Mouse (Mus musculus) T-helper 1 cell (primary cell): Measurements from ENCODE around the gene Hcn2.
"Not testable (repeated sequence)": the region's sequence is repeated elsewhere in the genome, so short reads cannot be mapped to it uniquely, and the experiment has no call there.

Experiments
- in situ Hi-C: fragments of 300-600 bp; cut with MboI, MseI; formaldehyde crosslinking; loops from one replicate; pipeline ENCODE4 v1.15.1; 2025; ENCODE audit warnings: high pct_unique_total_duplicates

The Hcn2 gene

GRCm38 (mm10) chr10:79743650-79744365 is 27.4 kb downstream of the Hcn2 start:
- in situ Hi-C loops, result no loop called here

DNA sequence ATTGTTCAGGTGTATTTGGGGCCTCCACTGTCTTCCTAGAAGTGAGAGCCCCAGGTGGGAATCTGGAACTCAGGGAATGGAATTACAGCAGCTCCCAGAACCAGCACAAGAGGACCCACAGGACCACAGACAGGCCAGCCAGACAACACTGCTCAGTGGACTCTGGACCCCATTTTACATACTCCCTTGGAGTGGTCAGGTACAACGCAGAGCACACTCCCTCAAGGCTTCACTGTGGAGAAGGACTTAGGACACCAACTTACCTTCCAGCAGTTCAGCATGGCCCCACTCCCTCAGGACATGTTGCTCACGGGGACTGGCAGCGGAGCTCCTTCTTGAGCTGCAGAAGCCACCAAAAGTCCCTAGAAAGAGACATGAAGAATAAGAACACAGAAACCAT is 29.0 kb downstream of the Hcn2 start:
- in situ Hi-C loops, result no loop called here

GRCm38 (mm10) chr10:79745898-79746773 is 29.7 kb downstream of the Hcn2 start, which contains the start of gene Polrmt:
Polrmt (minus strand) TSS chr10:79746581.
- in situ Hi-C loops, result no loop called here

GRCm38 (mm10) chr10:79746774-79747151 is 30.3 kb downstream of the Hcn2 start:
- in situ Hi-C loops, result no loop called here

DNA sequence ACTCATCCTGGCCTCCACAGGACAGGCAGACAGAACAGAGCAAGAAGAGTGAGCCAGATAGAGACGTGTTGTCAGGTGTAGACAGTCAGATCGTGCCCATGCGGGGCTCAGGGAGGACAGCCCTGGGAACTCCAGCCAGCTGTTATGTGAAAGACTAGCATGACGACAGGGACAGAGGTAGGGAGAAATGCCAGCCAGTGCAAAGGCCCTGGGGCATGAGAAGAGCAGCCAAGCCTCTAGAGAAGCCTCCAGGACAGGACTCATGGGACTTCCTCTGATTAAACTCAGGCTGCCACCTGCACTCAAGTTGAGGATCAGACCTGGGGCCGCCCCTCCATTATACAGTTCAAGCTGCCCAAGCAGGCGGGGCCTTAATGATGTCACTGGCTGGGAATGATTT is 32.1 kb downstream of the Hcn2 start:
- in situ Hi-C loops, result no loop called here

- in situ Hi-C loops, result no loop called here
Observed at GRCm38 (mm10) chr10:79754856-79755516, 38.6 kb downstream of the Hcn2 start, which contains the start of gene Fgf22. Fgf22 (plus strand) TSS chr10:79755076.

DNA sequence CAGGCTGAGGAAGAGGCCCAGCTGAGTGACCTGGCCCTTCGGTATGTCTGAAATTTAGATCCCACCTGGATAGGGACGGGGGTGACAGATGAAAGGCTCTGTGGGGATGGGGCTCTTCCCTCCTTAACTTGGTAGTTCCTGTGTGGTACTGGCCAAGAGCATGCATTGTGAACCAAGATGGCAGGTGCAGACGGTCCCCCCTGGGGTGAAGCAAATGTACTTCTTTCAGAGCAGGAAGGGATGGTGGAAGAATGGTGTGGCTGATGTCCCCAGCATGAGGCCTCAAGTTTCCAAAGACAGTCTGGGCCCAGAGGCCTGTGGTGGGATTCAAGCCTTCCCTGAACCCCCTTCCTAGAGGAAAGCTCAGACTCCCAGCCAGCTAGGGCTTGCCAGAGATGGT is 39.4 kb downstream of the Hcn2 start:
- in situ Hi-C loops, result no loop called here

DNA sequence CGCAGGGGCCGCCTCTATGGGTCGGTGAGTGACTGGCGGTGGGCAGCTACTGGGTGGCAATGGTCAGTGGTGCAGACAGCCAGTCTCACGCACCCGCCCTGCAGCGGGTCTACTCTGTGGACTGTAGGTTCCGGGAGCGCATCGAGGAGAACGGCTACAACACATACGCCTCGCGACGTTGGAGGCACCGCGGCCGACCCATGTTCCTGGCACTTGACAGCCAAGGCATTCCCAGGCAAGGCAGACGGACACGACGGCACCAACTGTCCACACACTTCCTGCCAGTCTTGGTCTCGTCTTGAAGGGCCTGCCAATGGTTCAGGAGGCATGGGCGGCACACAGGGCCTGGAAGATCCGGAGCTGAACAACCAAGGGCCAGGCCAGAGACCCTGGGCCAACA is 40.2 kb downstream of the Hcn2 start:
- in situ Hi-C loops, result no loop called here

DNA sequence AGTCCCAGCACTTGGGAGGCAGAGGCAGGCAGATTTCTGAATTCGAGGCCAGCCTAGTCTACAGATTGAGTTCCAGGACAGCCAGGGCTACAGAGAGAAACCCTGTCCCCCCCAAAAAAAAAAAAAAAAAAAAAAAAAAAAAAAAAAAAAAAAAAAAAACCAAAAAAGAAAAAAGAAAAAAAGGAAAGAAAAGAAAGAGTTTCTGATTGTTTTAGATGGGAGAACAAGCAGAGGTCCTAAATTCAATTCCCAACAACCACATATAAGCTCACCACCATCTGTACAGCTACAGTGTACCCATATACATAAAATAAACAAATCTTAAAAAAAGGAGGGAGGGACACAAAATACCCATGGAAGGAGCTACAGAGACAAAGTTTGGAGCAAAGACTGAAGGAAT is 43.2 kb downstream of the Hcn2 start:
- in situ Hi-C loops, result not testable (repeated sequence)

DNA sequence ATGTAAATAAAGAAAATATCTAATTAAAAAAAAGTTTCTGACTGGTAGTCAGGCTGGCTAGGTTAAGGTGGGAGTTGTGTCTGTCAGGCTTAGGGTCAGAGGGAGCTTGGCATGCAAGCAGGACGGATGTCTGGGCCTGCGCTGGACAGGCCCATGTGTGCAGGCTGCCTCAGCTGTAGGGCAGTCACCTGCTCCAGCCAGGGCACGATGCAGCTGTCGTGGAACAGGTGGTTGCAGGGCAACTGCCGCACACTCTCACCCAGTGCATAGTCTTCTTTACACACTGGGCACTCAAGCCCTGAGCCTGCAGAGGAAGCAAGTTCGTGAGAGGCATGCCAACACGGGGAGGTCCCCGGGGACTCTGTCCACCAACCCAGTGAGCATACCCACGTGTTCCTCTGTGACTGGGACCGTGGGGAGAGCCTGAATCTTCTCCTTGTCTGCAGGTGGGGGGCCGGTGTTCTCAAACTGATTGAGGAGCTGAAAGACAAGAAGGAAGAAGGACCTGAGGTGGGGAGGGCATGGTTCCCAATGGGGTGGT is 44.2 kb downstream of the Hcn2 start:
- in situ Hi-C loops, result no loop called here

DNA sequence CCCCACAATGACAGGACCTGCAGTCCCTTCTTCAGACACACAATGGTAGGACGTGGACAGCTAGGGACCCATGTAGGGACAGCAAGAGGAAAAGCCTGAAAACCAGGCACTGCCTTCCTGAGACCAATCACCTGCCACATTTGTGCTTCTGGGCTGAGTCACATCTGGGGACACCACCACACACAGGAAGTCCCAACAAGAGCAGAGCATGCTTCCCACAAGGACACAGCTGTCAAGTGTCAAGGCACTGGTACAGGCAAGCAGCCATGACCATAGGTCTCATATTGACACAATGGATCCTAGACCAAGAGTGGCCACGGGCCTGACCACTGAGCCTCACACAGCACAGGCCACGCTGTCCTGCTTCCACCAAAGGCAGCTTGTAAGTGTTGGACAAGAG is 46.4 kb downstream of the Hcn2 start:
- in situ Hi-C loops, result no loop called here

DNA sequence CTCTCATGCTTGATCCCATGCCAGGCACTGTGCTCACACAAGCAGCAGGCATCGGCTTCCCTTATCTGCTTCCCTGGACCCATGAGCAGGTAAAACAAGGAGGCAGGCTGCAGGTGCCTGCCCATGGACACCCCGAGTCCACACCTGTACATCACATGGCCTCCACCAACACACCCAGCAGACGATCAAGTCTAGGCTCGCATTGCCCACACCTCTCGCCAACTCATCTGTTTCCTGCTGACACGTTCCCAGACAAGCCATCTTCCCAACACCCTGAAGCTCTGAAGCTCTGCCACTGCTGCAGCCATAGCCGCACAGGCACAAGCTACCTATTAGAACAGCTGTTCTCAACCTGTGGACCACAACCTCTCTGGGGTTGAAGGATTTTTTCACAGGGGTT is 47.8 kb downstream of the Hcn2 start:
- in situ Hi-C loops, result no loop called here

DNA sequence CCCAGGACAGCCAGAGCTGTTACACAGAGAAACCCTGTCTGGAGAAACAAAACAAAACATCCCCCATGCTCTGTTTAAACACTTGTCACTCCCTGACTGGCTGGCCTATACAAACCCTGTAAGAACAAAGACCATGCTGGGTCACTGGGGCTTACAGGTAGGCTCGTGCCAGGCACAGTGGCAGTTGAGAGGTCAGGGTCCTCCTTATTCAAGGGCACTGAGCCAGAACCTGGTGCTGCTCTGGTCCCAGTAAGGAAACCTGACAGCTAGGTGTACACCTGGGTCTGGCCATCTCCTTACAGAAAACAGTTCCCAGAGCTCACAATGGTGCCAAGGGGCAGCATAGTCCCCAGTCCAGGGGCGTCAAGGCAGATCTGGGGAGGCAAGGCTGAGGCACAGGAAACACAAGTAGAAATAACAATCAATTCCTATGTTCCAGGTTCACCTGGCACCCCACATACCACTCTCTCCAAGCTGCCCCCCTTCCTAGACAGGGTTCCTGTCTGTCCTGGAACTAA is 48.9 kb downstream of the Hcn2 start:
- in situ Hi-C loops, result no loop called here

GRCm38 (mm10) chr10:79766001-79766507 is 49.6 kb downstream of the Hcn2 start:
- in situ Hi-C loops, result no loop called here

- in situ Hi-C loops, result no loop called here
Observed at GRCm38 (mm10) chr10:79766508-79767325, 50.3 kb downstream of the Hcn2 start, which contains the start of gene Rnf126. Rnf126 (minus strand) TSS chr10:79766952.

DNA sequence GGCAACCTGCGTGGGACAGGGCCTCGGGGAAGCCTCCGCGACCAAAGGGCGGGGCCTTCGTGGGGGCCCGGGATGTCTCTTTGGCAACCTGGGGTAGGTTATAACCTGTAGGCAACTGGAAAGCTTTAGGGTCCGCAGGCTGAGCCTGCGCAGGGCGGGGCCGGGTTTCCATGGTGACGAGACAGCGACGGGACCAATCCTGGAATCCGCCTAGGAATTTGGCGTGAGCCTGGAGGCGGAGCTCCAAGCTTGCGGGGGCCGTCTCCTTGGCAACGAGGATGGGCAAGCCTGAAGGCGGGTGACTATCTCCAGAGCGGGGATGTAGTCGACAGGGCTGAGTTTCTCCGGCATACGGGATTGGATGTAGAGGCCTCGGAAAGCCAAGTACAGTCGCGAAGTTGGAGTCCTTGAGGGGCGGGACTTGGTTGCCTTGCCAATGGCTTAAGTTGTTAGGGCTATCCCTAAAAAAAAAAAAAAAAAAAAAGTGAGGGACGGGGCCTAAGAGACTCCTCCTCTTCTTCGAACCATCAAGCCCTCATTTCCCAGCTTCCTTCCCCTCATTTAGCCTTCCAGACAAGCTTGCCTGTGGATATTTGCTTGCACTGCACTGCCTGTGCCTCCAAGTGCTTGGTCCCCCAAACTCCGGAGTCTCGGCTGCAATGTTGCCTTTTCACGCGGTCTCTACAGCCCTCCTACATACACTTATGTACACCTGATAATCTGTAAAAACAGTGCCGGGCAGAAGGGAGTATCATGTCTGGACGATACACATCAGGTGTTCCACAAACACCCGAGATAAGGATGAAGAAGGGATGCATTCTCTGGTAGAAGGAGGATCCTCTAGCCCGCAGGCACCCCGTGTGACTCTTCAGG is 51.2 kb downstream of the Hcn2 start:
- in situ Hi-C loops, result no loop called here

- in situ Hi-C loops, result no loop called here
Observed at GRCm38 (mm10) chr10:79768400-79768799, 52.0 kb downstream of the Hcn2 start.

DNA sequence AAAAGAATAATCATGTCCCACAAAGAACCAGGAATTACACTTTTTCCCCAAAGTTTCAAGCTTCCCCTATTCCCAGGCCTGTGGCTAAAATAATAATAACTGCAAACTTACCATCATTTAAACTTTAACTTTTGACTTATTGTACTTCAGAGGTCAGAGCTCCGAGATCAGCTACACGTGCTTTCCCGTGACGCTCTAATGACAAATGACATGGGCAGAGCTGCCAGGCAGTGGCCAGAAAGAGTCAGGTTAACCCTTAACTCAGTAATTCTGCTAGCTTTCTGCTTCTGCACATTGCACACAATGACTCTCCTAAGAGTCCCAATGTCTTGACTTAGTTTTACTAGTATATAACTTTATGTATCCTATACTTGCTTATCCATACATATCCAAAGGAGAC is 52.9 kb downstream of the Hcn2 start:
- in situ Hi-C loops, result no loop called here

GRCm38 (mm10) chr10:79772320-79772719 is 55.9 kb downstream of the Hcn2 start:
- in situ Hi-C loops, result no loop called here

DNA sequence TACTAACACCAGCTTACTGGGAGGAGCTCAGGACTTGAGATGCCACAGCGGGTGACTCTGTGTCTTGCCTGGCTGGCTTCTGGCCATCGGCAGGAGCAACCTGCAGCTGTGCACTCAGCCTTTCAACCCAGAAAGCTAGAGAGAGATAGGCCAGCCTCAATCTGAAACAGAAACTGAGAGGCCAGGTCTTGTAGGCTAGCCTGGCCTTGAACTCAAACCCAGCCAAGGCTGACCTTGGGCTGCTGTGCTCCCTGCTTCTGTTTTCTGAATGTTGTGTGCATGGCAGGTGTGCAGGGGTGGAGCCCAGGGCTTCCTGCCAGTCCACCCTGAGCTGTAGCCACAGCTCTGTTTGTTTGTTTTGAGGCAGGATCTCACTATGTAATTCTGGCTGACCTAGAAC is 56.8 kb downstream of the Hcn2 start:
- in situ Hi-C loops, result no loop called here
